Mouse (Mus musculus): ENCODE results near the gene Uaca.

DNA sequence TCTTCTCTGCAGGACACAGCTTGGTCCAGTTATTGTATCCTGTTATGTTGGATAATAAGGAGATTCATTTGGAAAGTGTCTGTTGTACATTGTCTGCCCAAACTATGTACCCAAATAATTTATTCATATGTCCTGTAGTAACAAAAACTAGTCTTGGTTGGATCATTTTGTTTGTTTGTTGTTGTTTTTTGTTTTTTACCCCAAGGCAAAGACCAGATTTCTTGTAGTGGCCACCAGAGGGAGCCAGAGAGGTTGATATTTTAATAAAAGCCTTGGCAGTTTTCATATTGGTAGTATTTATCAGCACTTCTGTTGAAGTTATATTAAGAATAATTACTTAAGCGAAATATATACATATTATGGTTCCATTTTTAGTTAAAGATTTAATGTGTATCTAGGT is 25.0 kb downstream of the Uaca start:
- no peak for TF ChIP-seq CTCF (IDR thresholded peaks at IDR 0.05; ENCODE audit: control insufficient read depth, insufficient read depth, insufficient replicate concordance, low read depth, low read length)
- TF ChIP-seq POLR2A (IDR thresholded peaks at IDR 0.05; ENCODE audit: control insufficient read depth, low read depth, low read length) = no peak
